Mouse (Mus musculus): Measurements from ENCODE around the gene Rad9b. TPM values are rescaled to one million over a fixed set of nuclear protein-coding genes. Genes with fewer than 3 reads are reported as not detected.

The Rad9b gene
- polyA plus RNA-seq, 1 experiment from 2014 or later: 2.6 TPM

DNA sequence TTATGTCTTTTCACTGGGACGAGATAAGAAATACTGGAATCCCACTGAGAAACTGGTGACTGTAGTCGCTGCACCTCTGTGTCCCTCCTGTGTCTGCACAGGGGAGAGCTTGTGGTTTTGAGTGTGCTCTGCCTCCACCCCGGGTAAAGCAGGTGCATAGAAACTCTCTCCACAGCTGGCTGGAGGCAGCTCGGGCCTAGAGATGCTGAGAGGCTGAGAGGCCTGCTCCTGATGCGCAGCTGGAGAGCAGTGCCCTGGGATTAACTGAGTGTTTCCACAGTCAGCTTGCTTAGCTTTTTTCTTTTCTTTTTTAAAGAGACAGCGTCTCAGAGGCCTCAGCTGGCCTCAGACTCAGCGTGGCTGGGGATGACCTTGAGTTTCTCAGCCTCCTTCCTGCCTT, 42.3 kb downstream of the Rad9b start:
- WGBS (ENCODE audit: insufficient replicate concordance): 66% methylated on average over 7 of the region's 7 CpGs
- Histone ChIP-seq H3K36me3 (replicated peaks) (peaks cover 64% of the 10 kb centered on the region), H3K9me3 (replicated peaks) (no peaks in the 10 kb centered on the region), H3K4me1 (replicated peaks) (peaks cover 14% of the 10 kb centered on the region), H3K4me2 (no peak overlapping the region), H3K9ac (no peak overlapping the region), H3K4me3 (replicated peaks) (no peak overlapping the region), H3K27me3 (no peaks in the 10 kb centered on the region), H3K27ac (replicated peaks) (no peak overlapping the region)
- ATAC-seq (ENCODE audit: insufficient read depth): no peak

DNA sequence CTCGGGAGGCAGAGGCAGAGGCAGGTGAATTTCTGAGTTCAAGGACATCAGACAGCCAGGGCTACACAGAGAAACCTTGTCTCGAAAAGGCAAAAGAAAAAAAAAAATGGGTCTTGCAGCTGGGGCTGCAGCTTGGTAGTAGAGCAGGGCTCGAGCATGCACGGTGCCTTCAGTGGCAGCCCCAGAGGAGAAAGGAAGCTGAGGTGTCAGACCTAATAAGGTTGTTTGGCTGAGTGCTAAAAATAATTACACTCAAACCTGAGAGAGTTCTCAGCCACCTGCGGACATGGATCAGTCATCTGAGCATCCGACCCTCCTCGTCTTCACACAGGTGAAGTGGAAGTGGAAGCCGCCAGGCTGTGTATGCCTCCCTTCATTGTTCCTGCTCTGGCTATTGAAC, 43.3 kb downstream of the Rad9b start:
- Histone ChIP-seq H3K27ac (replicated peaks) (no peak overlapping the region), H3K4me2 (no peak overlapping the region), H3K4me1 (replicated peaks) (peaks cover 14% of the 10 kb centered on the region), H3K36me3 (replicated peaks) (peaks cover 55% of the 10 kb centered on the region), H3K9me3 (replicated peaks) (no peaks in the 10 kb centered on the region), H3K4me3 (replicated peaks) (no peak overlapping the region), H3K27me3 (no peaks in the 10 kb centered on the region), H3K9ac (no peak overlapping the region)
- ATAC-seq (ENCODE audit: insufficient read depth): no peak
- 78% methylated on average over 8 of the region's 8 CpGs for WGBS (ENCODE audit: insufficient replicate concordance)

DNA sequence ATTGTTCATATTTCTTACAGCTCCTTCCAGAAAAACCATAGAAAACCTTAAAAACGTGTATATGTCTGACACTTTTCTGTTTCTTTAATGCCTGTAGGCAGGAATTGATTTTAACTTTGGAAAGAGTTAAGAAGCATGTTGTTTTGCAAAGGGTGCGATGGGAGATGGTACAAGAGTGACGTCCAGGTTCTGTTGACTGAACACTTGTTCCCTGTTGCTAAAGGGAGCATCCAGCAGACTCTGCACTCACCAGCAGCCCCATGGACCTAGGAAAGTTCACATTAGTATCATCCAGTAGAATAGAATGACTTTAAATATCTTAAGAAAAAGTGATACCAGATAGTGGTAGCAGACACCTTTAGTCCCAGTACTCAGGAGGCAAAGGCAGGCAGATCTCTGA, 47.5 kb downstream of the Rad9b start:
- H3K9ac ChIP-seq: no peak overlapping the region
- H3K27ac ChIP-seq (replicated peaks): no peak overlapping the region
- H3K4me2 ChIP-seq: no peak overlapping the region
- no peaks in the 10 kb centered on the region for H3K9me3 ChIP-seq (replicated peaks)
- H3K27me3 ChIP-seq: no peaks in the 10 kb centered on the region
- H3K36me3 ChIP-seq (replicated peaks): peaks cover 30% of the 10 kb centered on the region
- 66% methylated on average over 3 of the region's 3 CpGs for WGBS (ENCODE audit: insufficient replicate concordance)
- ATAC-seq (ENCODE audit: insufficient read depth): no peak
- H3K4me1 ChIP-seq (replicated peaks): peaks cover 32% of the 10 kb centered on the region
- H3K4me3 ChIP-seq (replicated peaks): no peak overlapping the region

DNA sequence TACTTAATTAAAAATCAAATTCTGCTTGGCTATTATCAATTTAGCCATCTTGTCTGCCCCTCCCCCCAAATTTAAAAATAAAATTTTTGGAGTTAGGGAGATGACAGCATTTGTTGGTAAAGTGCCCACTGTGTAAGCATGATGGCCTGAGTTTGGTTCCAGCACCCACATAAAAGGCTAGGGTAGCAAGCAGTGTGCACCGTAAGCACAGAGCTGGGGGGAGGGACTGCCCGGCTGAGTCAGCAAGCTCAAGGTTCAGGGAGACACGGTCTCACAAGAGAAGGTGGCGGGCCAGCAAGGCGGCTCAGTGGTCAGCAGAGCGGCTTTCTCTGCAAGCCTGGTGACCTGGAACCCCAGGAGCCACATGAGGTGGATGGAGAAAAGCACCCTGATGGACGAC, 48.6 kb downstream of the Rad9b start:
- H3K36me3 ChIP-seq (replicated peaks): peaks cover 21% of the 10 kb centered on the region
- H3K27me3 ChIP-seq: no peaks in the 10 kb centered on the region
- no peak overlapping the region for H3K27ac ChIP-seq (replicated peaks)
- no peaks in the 10 kb centered on the region for H3K9me3 ChIP-seq (replicated peaks)
- no peak overlapping the region for H3K4me3 ChIP-seq (replicated peaks)
- H3K4me1 ChIP-seq (replicated peaks): peaks cover 32% of the 10 kb centered on the region
- 76% methylated on average over 7 of the region's 7 CpGs for WGBS (ENCODE audit: insufficient replicate concordance)
- no peak overlapping the region for H3K4me2 ChIP-seq
- H3K9ac ChIP-seq: no peak overlapping the region
- ATAC-seq (ENCODE audit: insufficient read depth): no peak

DNA sequence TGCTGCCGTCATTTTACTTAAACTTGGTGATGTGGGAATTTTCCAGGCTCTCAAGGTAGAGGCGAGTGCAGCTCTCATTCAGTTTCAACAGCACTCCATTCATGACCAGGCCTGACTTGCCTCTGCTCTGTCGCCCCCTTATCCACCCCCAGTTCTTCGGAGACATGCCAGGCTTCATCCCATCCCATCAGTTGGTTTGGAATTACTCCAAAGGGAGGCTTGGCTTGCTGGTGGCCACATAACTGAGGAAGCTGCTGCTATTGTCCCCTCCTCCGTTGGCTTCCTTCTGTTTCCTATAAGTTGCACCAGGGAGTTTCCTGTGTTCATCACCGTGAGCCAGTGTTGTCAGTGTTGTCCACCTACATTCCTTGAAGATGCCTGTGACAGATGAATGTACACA, 49.5 kb downstream of the Rad9b start:
- no peaks in the 10 kb centered on the region for H3K27me3 ChIP-seq
- H3K4me3 ChIP-seq (replicated peaks): no peak overlapping the region
- no peak overlapping the region for H3K9ac ChIP-seq
- H3K9me3 ChIP-seq (replicated peaks): no peaks in the 10 kb centered on the region
- H3K4me2 ChIP-seq: no peak overlapping the region
- 65% methylated on average over 6 of the region's 6 CpGs for WGBS (ENCODE audit: insufficient replicate concordance)
- no peak for ATAC-seq (ENCODE audit: insufficient read depth)
- peaks cover 19% of the 10 kb centered on the region for H3K36me3 ChIP-seq (replicated peaks)
- H3K27ac ChIP-seq (replicated peaks): 0 out of 2 replicates have a peak overlapping the region, but pooled peaks have one; percentile 1
- peaks cover 32% of the 10 kb centered on the region for H3K4me1 ChIP-seq (replicated peaks)

DNA sequence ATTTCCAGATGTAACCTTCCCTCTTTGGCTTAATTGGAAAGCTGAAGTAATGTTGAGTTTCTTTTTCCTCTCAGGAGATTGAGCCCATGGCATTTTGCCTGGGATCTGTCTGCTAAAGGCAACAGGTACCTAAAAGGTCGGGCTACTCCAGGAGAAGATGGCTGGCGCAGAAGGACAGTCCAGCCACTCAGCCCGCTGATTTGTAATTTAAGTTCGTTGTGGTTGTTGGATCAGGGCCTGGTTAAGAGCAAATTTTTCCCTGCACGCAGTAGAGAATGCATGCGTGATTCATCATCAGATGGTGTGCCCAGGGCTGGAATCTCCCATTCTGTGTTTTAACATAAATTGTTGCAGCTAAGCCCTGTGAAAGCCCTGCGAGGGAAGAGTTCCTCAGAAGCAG, 50.1 kb downstream of the Rad9b start:
- Histone ChIP-seq H3K9ac (no peak overlapping the region), H3K4me3 (replicated peaks) (no peak overlapping the region)
- 79% methylated on average over 7 of the region's 7 CpGs for WGBS (ENCODE audit: insufficient replicate concordance)

DNA sequence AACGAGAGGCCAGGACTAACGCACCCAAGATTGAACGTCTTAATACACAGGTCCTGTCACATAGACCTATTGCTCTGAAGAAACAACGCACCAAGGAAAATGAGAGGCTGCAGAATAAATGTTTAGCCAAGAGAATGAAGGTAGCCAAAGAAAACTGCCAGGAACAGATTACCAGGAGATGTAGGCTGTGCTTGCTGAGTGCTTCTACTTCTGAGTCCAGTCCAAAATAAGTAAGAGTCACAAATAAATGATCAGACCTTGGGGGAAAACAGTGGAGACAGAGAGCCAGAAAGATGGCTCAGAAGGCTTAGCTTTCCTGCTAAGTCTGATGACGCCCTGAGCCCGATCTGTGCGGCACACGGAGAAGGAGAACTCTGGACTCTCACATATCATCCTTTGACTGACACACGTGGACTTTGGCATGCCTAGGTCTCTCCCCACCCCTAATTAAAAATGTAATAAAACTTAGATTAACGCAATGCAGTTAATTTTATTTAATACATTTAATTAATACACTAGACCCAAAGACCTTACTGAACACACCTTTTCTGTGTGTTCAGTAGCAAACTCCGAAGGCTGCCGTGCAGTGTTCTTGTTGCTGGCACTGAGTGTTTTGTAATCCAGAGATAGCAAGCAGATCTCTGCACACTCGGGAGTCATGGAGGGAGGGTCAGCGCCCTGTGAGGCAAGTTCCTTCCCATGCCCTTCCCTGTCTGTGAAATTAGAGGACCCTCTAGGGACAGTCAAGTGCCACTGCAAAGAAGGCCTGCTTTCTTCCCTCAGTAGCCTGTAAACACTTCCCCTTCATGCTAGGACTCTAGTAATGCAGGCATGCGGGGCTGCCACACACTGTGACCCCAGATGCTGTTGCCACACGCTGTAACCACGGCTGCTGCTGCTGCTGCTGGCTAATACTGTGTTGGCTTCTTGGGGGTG, 51.0 kb downstream of the Rad9b start:
- 50% methylated on average over 17 of the region's 17 CpGs for WGBS (ENCODE audit: insufficient replicate concordance)
- Histone ChIP-seq H3K36me3 (replicated peaks) (peaks cover 9% of the 10 kb centered on the region), H3K9me3 (replicated peaks) (no peaks in the 10 kb centered on the region), H3K9ac (no peak overlapping the region), H3K27ac (replicated peaks) (peak overlapping the region; percentile 49), H3K27me3 (no peaks in the 10 kb centered on the region), H3K4me1 (replicated peaks) (peaks cover 32% of the 10 kb centered on the region), H3K4me2 (0 out of 2 replicates have a peak overlapping the region, but pooled peaks have one; percentile 17), H3K4me3 (replicated peaks) (no peak overlapping the region)
- ATAC-seq (ENCODE audit: insufficient read depth): 0 out of 2 replicates have a peak, but pooled peaks have one; percentile 33

More for the DNA sequence above, 50.1 kb downstream of the Rad9b start:
- Histone ChIP-seq H3K4me2 (no peak overlapping the region), H3K27ac (replicated peaks) (peak overlapping the region; percentile 38; the same call in 1 of the 2 replicates), H3K36me3 (replicated peaks) (peaks cover 16% of the 10 kb centered on the region), H3K9me3 (replicated peaks) (no peaks in the 10 kb centered on the region), H3K27me3 (no peaks in the 10 kb centered on the region), H3K4me1 (replicated peaks) (peaks cover 32% of the 10 kb centered on the region)
- ATAC-seq (ENCODE audit: insufficient read depth): no peak

DNA sequence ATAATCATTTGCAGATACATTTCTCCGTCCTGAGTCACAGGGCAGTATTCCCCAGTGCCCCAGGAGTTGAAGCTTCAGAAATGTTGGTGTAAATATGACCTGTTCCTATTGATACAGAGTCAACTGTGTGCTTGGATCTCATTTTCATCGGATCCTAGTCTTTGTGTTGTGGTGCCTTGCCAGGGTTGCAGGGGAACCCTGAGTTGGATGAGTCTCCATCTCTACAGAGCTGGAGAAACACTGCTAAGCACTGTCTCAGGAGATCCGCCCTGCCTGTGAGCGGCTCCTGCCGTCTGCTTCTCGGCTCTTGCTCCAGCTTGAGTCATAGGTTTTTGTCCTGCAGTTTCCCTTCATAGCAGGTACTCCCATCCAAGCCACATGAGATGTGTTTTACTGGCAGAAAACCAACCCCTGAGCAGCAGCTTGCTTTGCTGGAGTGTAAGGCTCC, 53.9 kb downstream of the Rad9b start:
- no peak for ATAC-seq (ENCODE audit: insufficient read depth)
- Histone ChIP-seq H3K9ac (no peak overlapping the region), H3K27me3 (no peaks in the 10 kb centered on the region), H3K4me2 (no peak overlapping the region), H3K9me3 (replicated peaks) (no peaks in the 10 kb centered on the region), H3K27ac (replicated peaks) (no peak overlapping the region), H3K36me3 (replicated peaks) (peaks cover 2% of the 10 kb centered on the region; the same call in 1 of the 2 replicates), H3K4me3 (replicated peaks) (no peak overlapping the region), H3K4me1 (replicated peaks) (peaks cover 28% of the 10 kb centered on the region)
- WGBS (ENCODE audit: insufficient replicate concordance): 88% methylated on average over 6 of the region's 6 CpGs

DNA sequence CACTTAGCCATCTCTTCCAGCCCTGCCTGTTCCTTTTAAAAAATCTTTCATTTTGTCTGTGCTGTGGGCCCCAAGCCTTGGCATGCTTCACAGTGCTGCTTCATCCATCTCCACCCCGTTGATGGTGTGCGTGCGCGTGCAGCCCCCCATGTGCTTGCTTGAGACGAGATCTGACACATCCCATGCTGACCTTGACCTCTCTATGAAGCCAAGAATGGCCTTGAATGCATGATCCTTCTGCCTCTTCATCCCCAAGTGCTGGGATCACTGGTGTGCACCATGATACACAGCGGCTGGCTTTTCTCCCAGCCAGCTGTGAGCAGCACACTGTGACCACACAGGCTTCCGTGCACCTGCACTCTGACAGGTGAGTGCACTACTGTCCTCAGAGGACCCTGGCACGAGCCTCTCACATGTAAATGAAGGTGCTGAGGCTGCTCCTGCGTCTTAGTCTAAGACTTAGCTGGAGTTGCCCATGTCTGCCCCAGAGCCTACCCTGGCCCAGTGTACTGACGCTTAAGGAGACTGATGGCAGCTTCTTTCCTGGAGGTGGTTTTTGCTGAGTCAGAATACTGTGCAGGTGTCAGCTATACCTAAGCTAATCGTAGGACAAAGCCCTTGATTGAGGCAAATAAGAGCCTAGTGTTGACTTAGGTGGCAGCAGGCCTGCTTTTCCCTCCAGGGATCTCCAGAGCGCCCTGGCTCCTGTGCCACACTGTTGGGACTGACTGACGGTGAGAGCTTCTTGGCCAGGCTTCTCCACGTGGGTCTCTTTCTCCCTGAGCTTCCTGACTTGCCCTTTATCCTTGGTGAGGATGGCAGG, 58.7 kb downstream of the Rad9b start:
- peaks cover 34% of the 10 kb centered on the region for H3K4me1 ChIP-seq (replicated peaks)
- H3K27ac ChIP-seq (replicated peaks): no peak overlapping the region
- H3K4me2 ChIP-seq: no peak overlapping the region
- no peak overlapping the region for H3K9ac ChIP-seq
- WGBS (ENCODE audit: insufficient replicate concordance): 77% methylated on average over 14 of the region's 14 CpGs
- H3K9me3 ChIP-seq (replicated peaks): no peaks in the 10 kb centered on the region
- H3K36me3 ChIP-seq (replicated peaks): 0 out of 2 replicates have a peak, but pooled peaks cover 1% of the 10 kb centered on the region
- H3K27me3 ChIP-seq: no peaks in the 10 kb centered on the region
- no peak overlapping the region for H3K4me3 ChIP-seq (replicated peaks)
- no peak for ATAC-seq (ENCODE audit: insufficient read depth)

DNA sequence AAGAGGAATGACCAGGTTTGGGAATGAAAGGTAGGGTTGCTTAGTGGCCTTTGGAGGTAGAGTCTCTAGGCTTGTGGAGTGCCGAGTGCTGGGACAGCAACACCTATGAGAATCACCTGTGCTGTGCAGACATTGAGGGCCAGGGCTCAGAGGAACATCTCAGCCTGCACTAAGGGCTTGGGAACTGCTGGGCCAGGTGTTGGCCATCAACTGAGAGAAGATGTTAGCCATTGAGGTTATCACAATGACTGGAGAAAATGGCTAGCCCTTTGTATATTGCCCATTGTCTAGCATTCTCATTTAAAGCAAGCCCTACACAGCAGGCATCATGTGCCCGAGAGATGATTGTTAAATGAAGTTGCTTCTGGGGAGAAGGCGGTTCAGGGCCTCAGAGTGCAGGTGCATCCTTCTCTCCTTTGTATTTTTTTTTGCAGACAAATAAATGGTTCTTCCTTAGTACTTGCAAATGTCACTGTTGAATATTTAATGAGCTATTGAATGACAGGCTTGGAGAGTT, 59.8 kb downstream of the Rad9b start:
- ATAC-seq (ENCODE audit: insufficient read depth): no peak
- Histone ChIP-seq H3K36me3 (replicated peaks) (no peaks in the 10 kb centered on the region), H3K4me1 (replicated peaks) (peaks cover 35% of the 10 kb centered on the region), H3K27ac (replicated peaks) (no peak overlapping the region), H3K9me3 (replicated peaks) (no peaks in the 10 kb centered on the region), H3K27me3 (no peaks in the 10 kb centered on the region), H3K4me3 (replicated peaks) (no peak overlapping the region), H3K4me2 (no peak overlapping the region), H3K9ac (no peak overlapping the region)
- 75% methylated on average over 3 of the region's 3 CpGs for WGBS (ENCODE audit: insufficient replicate concordance)

DNA sequence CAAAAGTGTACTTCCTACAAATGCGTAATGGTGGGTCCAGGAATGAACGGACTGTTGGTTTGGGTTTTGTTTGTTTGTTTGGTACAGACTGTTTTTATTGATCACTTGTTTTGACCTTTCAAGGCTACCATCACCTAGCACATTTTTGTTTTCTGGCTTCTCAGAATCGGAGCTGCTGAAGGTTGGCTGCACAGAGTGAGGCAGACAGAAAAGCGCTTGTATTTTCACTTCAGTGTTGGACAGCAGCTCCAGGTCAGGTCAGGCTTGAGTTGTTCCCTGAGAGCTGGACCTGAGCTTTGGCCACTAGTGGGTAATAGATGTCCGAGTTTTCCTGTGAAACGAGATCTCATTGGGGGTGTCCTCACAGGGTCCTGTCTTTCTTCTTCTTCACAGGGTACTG, 60.9 kb downstream of the Rad9b start:
- Histone ChIP-seq H3K4me1 (replicated peaks) (peaks cover 42% of the 10 kb centered on the region), H3K27ac (replicated peaks) (no peak overlapping the region)

More for the DNA sequence above, 60.9 kb downstream of the Rad9b start:
- Histone ChIP-seq H3K4me3 (replicated peaks) (no peak overlapping the region), H3K4me2 (no peak overlapping the region), H3K36me3 (replicated peaks) (0 out of 2 replicates have a peak, but pooled peaks cover 4% of the 10 kb centered on the region), H3K27me3 (no peaks in the 10 kb centered on the region), H3K9ac (no peak overlapping the region), H3K9me3 (replicated peaks) (no peaks in the 10 kb centered on the region)
- 77% methylated on average over 6 of the region's 6 CpGs for WGBS (ENCODE audit: insufficient replicate concordance)
- ATAC-seq (ENCODE audit: insufficient read depth): no peak

All from liver, embryonic 15.5 days (tissue).